Mouse (Mus musculus) heart, embryonic 10.5 days (tissue): ENCODE results near the gene Cntnap2. TPM values are rescaled to one million over a fixed set of nuclear protein-coding genes. Genes with fewer than 3 reads are reported as not detected.

Experiments used
- DNase-seq: peaks from one replicate; pipeline ENCODE4 v3.0.0-alpha.2; 2017; ENCODE audit warnings: low spot score
- H3K27ac ChIP-seq: fragments of 300-500 bp; sonication (generic); 2 replicates; pipeline ENCODE4 v1.5.1; 2016; ENCODE audit warnings: mild to moderate bottlenecking
- H3K27me3 ChIP-seq: fragments of 300-500 bp; sonication (generic); 2 replicates; pipeline ENCODE4 v1.6.1; 2016; ENCODE audit warnings: mild to moderate bottlenecking; ENCODE audit not compliant: poor library complexity, insufficient read depth, severe bottlenecking
- H3K36me3 ChIP-seq: fragments of 300-500 bp; sonication (generic); 2 replicates; pipeline ENCODE4 v1.6.1; 2016; ENCODE audit warnings: mild to moderate bottlenecking, moderate library complexity
- H3K4me1 ChIP-seq: fragments of 300-500 bp; sonication (generic); 2 replicates; pipeline ENCODE4 v1.6.1; 2016; ENCODE audit warnings: mild to moderate bottlenecking
- H3K4me3 ChIP-seq: fragments of 300-500 bp; sonication (generic); 2 replicates; pipeline ENCODE4 v1.5.1; 2016; ENCODE audit warnings: mild to moderate bottlenecking, moderate library complexity
- H3K9me3 ChIP-seq: fragments of 300-500 bp; sonication (generic); 2 replicates; pipeline ENCODE4 v1.6.1; 2016; ENCODE audit warnings: mild to moderate bottlenecking, moderate library complexity
- WGBS: fragments of 180-500 bp; shearing (Covaris S2); methylation state at CpG from one replicate; pipeline ENCODE4 v1.1.7; 2016; 5-methylcytosine and 5-hydroxymethylcytosine counted together
- polyA plus RNA-seq: library from polyadenylated mRNA; unstranded; fragments of >200 nt; fragmentation: Nextera tagmentation; extraction: Ambion mirVana; gene quantifications from 2 replicates; pipeline ENCODE4 v1.2.1, GENCODE M21; 2016

The Cntnap2 gene
- polyA plus RNA-seq = 0.79 and 1.4 TPM in 2 replicates

DNA sequence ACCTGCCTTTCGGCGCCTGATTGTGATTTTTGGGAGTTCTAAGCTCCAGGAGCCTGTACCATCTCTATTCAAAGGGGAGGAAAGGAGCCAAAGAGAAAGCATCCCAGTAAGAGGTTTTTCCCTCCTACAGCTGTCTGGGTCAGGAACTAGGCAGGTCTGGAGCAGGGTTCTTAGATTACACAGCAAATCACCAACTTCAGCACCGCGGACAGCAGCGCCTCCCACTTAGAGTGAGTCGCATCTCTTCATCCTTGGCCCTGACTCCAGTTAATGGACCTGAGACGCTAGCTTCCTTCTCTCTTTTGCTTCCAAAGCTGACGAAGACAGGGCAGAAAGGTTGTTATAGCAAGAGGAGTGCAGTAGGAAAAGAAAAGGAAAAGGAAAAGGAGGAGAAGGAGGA is at the start of gene Cntnap2:
Gene Cntnap2 (plus strand): TSS at position 267 of the 400 bp plus-strand sequence.
- no peak within 1 kb of the TSS for H3K4me3 ChIP-seq
- peak; percentile 85 for DNase-seq
- no peaks in the 10 kb centered on the region for H3K36me3 ChIP-seq
- no peaks in the 10 kb centered on the region for H3K4me1 ChIP-seq
- no peaks in the 10 kb centered on the region for H3K9me3 ChIP-seq
- H3K27me3 ChIP-seq = peaks cover 12% of the 10 kb centered on the region; the same call in 1 of the 2 replicates
- WGBS = 12% methylated on average over 8 of the region's 8 CpGs
- no peak within 1 kb of the TSS for H3K27ac ChIP-seq

DNA sequence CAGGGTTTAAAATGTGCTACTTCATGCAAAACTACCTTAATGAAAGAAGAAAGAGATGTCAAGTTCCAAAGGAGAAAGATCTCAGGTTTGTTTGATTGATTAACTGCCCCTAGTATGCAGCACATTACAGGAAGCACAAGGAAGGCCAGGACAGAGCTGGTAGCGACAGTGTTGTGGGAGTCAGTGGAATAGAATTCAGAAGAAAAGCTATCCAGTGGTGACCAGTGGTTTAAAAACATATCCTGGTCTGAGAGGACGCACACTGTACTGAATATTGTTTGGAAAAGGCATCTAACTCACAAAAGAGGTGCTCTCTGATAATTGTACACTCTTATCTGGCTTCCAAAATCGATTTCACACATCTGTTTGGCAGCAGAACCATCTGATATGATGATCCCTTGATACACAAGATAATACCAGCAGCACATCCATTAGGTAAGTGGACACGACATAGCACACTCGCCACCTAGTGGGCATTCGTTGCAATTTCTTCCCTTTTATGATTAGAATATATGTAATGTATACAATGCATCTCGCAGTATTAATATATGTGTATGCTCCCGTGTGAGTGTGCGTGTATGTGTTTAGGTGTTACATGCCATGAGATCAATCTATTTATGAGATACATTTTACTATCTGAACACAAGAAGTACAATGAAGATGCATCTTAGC is 33.0 kb upstream of the Cntnap2 start:
- H3K4me3 ChIP-seq = no peak overlapping the region
- no peaks in the 10 kb centered on the region for H3K27me3 ChIP-seq
- no peaks in the 10 kb centered on the region for H3K4me1 ChIP-seq
- H3K27ac ChIP-seq = no peak overlapping the region
- no peaks in the 10 kb centered on the region for H3K36me3 ChIP-seq
- H3K9me3 ChIP-seq = no peaks in the 10 kb centered on the region
- WGBS = 28% methylated on average over 9 of the region's 9 CpGs
- DNase-seq = no peak

DNA sequence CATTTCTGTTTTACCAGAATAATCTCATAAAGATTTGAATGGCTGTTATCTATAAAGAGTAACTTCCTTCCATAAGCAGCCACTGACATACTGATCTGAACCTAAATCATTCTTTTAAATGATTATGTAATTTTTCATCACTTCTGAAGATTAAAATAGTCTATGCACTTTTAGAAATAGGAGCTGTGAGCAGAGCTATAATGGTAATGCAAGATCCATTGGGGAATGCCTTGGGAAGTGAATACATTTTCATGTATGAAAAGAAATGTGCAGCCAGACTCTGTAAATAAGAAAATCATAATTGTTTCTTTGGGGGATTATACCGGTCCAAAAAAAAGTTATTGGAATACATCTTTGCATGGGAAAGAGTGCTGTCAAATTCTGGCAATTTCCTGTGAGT is 19.7 kb upstream of the Cntnap2 start:
- Histone ChIP-seq H3K36me3 (no peaks in the 10 kb centered on the region), H3K4me3 (no peak overlapping the region), H3K27me3 (no peaks in the 10 kb centered on the region), H3K4me1 (no peaks in the 10 kb centered on the region), H3K9me3 (no peaks in the 10 kb centered on the region), H3K27ac (no peak overlapping the region)
- WGBS = 62% methylated on average over 1 of the region's 1 CpGs
- DNase-seq = no peak

GRCm38 (mm10) chr6:45059556-45060471 is 657 bp downstream of the Cntnap2 start:
- H3K27me3 ChIP-seq = peaks cover 12% of the 10 kb centered on the region; the same call in 1 of the 2 replicates
- H3K4me3 ChIP-seq = no peak overlapping the region
- no peaks in the 10 kb centered on the region for H3K36me3 ChIP-seq
- peak; percentile 73 for DNase-seq
- no peak overlapping the region for H3K27ac ChIP-seq
- no peaks in the 10 kb centered on the region for H3K9me3 ChIP-seq
- H3K4me1 ChIP-seq = no peaks in the 10 kb centered on the region
- 6% methylated on average over 37 of the region's 37 CpGs for WGBS

GRCm38 (mm10) chr6:45062214-45062997 is 3.2 kb downstream of the Cntnap2 start:
- Histone ChIP-seq H3K9me3 (no peaks in the 10 kb centered on the region), H3K27me3 (peaks cover 12% of the 10 kb centered on the region; the same call in 1 of the 2 replicates), H3K27ac (no peak overlapping the region), H3K4me1 (no peaks in the 10 kb centered on the region), H3K36me3 (no peaks in the 10 kb centered on the region), H3K4me3 (no peak overlapping the region)
- WGBS = 69% methylated on average over 5 of the region's 5 CpGs
- DNase-seq = no peak

DNA sequence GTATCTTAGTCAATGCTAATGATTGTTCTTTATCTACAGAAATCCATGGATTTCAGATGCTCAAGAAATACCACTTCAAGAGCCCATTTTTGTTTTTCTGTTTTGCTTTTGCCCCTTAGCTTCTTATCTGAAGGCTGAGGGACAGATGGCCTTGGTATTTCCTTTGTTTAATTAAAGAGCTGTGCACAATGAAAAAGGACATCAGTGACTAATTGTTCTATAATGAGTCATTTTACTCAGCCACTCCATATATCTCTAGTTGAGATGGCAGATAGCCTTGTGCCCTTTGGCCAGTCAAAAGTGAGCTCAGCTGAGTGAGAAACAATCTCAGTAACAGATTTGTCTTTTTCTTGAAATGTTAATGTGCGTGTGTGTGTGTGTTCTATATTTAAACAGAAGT is 29.1 kb downstream of the Cntnap2 start:
- H3K4me1 ChIP-seq = no peaks in the 10 kb centered on the region
- H3K4me3 ChIP-seq = no peak overlapping the region
- no peaks in the 10 kb centered on the region for H3K27me3 ChIP-seq
- no peak overlapping the region for H3K27ac ChIP-seq
- no peaks in the 10 kb centered on the region for H3K9me3 ChIP-seq
- H3K36me3 ChIP-seq = no peaks in the 10 kb centered on the region
- DNase-seq = no peak
- WGBS = 56% methylated on average over 1 of the region's 1 CpGs

DNA sequence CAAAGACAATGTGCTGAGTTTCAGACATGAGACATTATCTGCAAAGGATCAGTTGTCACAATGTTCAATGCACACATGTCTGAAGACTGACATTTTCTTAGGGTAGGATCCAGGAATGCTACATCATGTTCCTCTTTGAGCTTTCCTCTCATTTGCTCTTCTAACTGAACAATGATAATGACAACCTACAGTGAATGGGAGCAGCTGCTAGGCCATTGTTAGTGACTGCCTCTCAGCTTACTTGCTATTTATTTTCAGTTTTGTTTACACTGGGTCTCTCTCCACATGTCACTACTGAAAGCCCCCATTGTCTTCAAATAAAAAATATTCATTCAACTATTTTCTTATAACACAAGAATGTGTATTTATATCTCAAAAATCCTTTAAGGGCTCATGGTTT is 54.5 kb downstream of the Cntnap2 start:
- Histone ChIP-seq H3K4me3 (no peak overlapping the region), H3K4me1 (no peaks in the 10 kb centered on the region), H3K27ac (no peak overlapping the region), H3K9me3 (no peaks in the 10 kb centered on the region), H3K27me3 (no peaks in the 10 kb centered on the region), H3K36me3 (no peaks in the 10 kb centered on the region)
- DNase-seq = no peak

DNA sequence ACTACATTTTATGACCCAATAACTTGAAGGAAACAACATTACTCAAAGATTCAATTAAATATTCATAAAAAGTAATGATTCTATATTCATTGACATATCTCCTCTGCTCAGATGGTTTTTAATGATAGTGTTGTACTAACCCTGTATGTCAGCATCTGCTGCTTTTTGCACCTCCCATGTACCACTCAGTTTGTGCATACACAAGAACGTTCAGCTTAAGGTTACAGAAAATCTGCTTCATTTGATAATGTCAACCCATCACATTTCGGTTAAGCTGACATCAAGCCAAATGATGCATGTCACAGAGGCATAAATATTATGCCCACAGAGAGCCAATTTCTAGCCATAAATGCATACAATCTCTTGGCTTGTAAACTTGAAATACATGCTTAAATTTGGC is 85.7 kb downstream of the Cntnap2 start:
- Histone ChIP-seq H3K4me1 (no peaks in the 10 kb centered on the region), H3K27me3 (no peaks in the 10 kb centered on the region), H3K4me3 (no peak overlapping the region), H3K27ac (no peak overlapping the region), H3K36me3 (no peaks in the 10 kb centered on the region), H3K9me3 (no peaks in the 10 kb centered on the region)
- 76% methylated on average over 2 of the region's 2 CpGs for WGBS
- DNase-seq = no peak

- no peak for DNase-seq
- Histone ChIP-seq H3K36me3 (no peaks in the 10 kb centered on the region), H3K27me3 (no peaks in the 10 kb centered on the region), H3K9me3 (no peaks in the 10 kb centered on the region), H3K4me1 (no peaks in the 10 kb centered on the region), H3K4me3 (no peak overlapping the region), H3K27ac (no peak overlapping the region)
- 79% methylated on average over 2 of the region's 2 CpGs for whole genome bisulfite sequencing
Measured at GRCm38 (mm10) chr6:45205039-45205438, 145.9 kb downstream of the Cntnap2 start.

DNA sequence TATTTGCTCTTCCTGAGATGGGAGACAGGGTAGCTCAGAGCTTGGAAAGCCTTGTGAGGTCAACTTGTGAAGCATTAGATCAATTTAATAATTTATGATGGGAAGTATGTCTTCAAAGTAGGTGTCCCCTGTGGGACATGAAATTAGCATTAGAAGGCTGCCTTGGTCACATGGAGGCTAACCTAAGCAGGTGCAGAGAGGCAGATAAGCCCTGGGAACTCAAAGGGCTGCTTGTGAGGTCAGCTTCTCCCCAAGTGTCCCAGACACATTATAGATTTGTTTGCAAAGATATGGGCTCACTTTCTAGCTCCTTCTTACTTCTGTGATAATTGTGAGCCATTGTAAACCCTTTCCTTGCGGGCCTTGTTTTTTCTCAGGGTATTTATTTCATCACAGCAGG is 155.2 kb downstream of the Cntnap2 start:
- WGBS = 56% methylated on average over 1 of the region's 1 CpGs
- H3K27me3 ChIP-seq = no peaks in the 10 kb centered on the region
- H3K27ac ChIP-seq = no peak overlapping the region
- no peaks in the 10 kb centered on the region for H3K4me1 ChIP-seq
- no peak for DNase-seq
- no peak overlapping the region for H3K4me3 ChIP-seq
- no peaks in the 10 kb centered on the region for H3K9me3 ChIP-seq
- no peaks in the 10 kb centered on the region for H3K36me3 ChIP-seq

- Histone ChIP-seq H3K36me3 (no peaks in the 10 kb centered on the region), H3K4me3 (no peak overlapping the region), H3K27ac (no peak overlapping the region), H3K27me3 (no peaks in the 10 kb centered on the region), H3K9me3 (no peaks in the 10 kb centered on the region), H3K4me1 (no peaks in the 10 kb centered on the region)
- 77% methylated on average over 1 of the region's 1 CpGs for WGBS
- no peak for DNase-seq
Measured at GRCm38 (mm10) chr6:45229002-45229401, 169.8 kb downstream of the Cntnap2 start.

DNA sequence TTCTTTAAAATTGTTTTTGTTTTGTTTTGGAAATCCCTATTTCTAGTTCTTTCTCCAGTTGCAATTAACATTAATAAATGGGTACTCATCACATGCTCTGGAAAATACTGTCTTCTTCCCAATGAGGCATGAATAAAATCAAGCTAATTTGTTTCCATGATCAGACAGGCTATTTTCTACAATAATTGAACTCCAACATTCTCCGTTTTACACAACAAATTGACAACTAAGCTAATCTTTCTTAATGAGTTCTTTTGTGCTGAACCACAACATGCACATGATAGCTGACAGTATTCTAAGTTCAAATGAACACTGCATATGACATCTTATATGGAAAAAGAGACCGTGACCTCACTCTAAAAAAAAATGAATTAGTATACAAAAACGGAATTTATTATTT is 173.4 kb downstream of the Cntnap2 start:
- 81% methylated on average over 3 of the region's 3 CpGs for WGBS
- H3K9me3 ChIP-seq = no peaks in the 10 kb centered on the region
- DNase-seq = no peak
- no peaks in the 10 kb centered on the region for H3K36me3 ChIP-seq
- no peaks in the 10 kb centered on the region for H3K4me1 ChIP-seq
- no peaks in the 10 kb centered on the region for H3K27me3 ChIP-seq
- no peak overlapping the region for H3K4me3 ChIP-seq
- H3K27ac ChIP-seq = no peak overlapping the region

DNA sequence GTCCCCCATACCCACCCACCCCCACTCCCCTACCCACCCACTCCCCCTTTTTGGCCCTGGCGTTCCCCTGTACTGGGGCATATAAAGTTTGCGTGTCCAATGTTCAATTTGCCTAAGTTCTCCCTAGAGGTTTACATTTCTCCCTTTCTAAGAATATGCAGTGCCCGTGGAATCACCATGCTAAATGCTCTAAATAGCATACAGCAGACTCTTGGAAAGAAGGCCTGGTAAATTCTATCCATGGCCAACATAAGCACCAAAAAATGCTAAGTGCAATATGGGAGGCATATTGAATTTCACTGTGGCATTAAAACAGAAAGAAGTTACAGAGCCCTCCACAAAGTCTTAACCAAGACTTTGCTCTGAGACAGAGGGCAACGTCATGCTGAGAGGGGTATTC is 177.4 kb downstream of the Cntnap2 start:
- no peaks in the 10 kb centered on the region for H3K27me3 ChIP-seq
- no peak for DNase-seq
- 81% methylated on average over 4 of the region's 4 CpGs for WGBS
- no peaks in the 10 kb centered on the region for H3K4me1 ChIP-seq
- H3K9me3 ChIP-seq = no peaks in the 10 kb centered on the region
- H3K4me3 ChIP-seq = no peak overlapping the region
- no peak overlapping the region for H3K27ac ChIP-seq
- H3K36me3 ChIP-seq = no peaks in the 10 kb centered on the region
